Mouse (Mus musculus) lung, adult 10 weeks (tissue): ENCODE data around the gene Sumf1. TPM values are rescaled to one million over a fixed set of nuclear protein-coding genes. Genes with fewer than 3 reads are reported as not detected.

Experiments used
- polyA plus RNA-seq: library from polyadenylated mRNA; stranded (reverse); fragments of 350-450 nt; fragmentation: Illumina TruSeq; extraction: RNeasy Lipid Tissue Mini Kit (QIAGEN cat#74804); gene quantifications from one replicate; pipeline ENCODE4 v1.2.3, GENCODE M21; 2014; ENCODE audit warnings: low read depth, low replicate concordance; ENCODE audit not compliant: insufficient read depth

Gene Sumf1
- polyA plus RNA-seq = 28.3 TPM

DNA sequence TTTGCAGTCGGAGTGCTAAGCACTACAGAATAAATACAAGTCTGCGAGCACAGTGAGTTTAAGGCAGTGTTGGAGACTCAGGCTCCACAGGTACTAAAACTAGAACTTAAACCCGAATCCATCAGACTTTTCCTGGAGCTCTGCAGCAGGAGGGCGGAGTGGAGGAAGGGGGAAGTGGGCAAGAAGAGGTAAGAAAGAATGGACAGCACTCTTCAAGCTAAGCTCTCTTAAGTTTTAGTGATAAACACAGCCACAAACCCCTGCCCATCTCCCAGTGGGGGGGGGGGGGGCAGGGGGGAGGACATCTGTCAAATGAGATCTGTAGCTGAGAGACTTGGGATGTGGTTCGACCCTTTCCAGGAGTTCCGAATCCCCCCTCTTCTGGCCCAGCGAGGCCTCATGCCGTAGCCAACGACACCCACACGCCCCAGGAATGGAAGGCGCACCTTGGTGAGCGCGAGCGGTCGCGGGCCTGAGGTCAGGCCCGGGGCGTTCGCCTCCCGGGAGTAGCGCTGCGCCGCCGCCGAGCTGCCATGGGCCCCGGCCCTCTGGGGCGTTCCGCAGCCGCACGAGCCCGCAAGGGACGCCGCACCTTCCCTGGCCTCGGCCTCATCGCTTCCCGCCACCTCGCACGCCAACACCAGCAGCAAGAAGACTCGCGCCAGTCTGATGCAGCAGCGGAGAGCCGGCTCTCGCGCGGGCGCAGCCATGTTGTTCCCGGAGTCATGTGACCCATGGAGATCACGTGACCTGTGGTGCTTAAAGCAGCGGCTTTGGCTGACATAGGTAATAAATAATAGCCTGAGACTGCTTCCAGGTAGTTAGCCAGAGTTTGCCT lies at the start of gene Sumf1:
TSS of gene Sumf1 (minus strand) at position 736 of the 838 bp plus-strand sequence.

DNA sequence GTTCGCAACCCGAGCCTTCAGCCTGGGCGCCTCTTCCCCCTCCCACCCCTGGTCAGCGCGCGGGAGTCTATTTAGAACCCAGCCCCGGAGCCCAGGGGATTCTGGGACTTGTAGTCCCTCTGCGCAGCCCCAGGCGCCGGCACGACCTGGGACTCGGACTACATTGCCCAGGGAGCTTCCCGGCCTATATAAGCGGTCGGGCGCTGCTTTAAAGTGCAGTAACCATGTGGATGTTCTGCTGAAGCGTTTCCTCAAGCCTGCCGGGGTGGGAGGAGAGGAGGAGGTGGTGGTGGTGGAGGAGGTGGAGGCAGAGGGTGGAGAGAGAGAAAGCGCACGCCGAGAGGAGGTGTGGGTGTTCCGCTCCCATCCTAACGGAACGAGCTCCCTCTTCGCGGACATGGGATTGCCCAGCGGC lies 27.5 kb upstream of the Sumf1 start, which contains the start of gene Itpr1:
TSS of gene Itpr1 (plus strand) at position 216 of the 415 bp plus-strand sequence.

DNA sequence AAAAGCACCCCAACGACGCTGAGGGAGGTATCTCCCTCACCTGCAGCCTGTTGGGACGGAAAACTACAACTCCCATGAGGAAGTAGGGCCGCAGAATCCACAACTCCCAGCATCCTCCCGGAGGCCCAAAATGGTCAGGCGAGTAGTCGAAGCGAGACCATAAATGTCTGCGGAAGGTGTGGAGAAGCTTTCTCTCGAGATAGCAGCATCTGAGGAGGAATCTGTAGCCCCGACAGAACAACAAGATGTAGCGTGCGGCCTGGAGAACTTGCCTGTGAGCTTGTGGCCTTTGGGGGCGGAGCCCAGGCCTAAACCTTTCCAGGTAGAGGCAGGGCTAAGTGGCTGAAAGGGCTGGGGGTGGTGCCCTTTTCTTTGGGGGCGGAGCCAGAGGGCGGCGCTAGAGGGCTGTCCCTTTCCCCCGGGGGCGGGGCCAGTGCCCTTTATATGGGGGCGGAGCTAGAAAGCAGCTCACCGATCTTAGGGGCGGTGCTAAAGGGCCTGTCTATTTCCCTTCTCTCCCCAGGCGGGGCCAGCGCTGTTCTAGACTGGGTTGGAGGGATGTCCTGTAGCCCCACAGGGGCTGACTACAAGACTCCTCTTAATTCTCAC lies 120.4 kb downstream of the Sumf1 start, which contains the start of gene Setmar:
TSS of gene Setmar (plus strand) at position 128 of the 609 bp plus-strand sequence.

Other genes starting within 250 kb of the Sumf1 start
- gene Setmar, start 120.5 kb downstream of the Sumf1 start, polyA plus RNA-seq = 3.8 TPM
- 13.9 TPM for gene Itpr1, start 27.5 kb upstream of the Sumf1 start, polyA plus RNA-seq